Mouse (Mus musculus): ENCODE results near the gene Elf2. TPM values are rescaled to one million over a fixed set of nuclear protein-coding genes. Genes with fewer than 3 reads are reported as not detected.

Elf2 gene
- polyA plus RNA-seq, 1 experiment, result 28.1 TPM

GRCm38 (mm10) chr3:51249460-51249859, 91.0 kb downstream of the Elf2 start:
- Histone ChIP-seq H3K4me1 (ENCODE audit: control insufficient read depth, insufficient read depth, low read length) (no peaks in the 10 kb centered on the region), H3K36me3 (ENCODE audit: control insufficient read depth, insufficient read depth, low read length) (no peaks in the 10 kb centered on the region; the same call in 1 of the 2 replicates), H3K27ac (ENCODE audit: insufficient read depth, low read depth, low read length) (no peak overlapping the region), H3K27me3 (replicated peaks; ENCODE audit: control insufficient read depth, insufficient read depth, low read length) (no peaks in the 10 kb centered on the region), H3K4me3 (ENCODE audit: insufficient read depth, low read depth, low read length) (no peak overlapping the region)
- 77% methylated on average over 11 of the region's 11 CpGs for WGBS
- no peak for DNase-seq
- TF ChIP-seq CTCF (conservative IDR thresholded peaks at IDR 0.05; ENCODE audit: insufficient read depth, insufficient read length, low read depth, low read length), result no peak
- TF ChIP-seq POLR2A (IDR thresholded peaks at IDR 0.05; ENCODE audit: low read depth, low read length), result no peak

- no peak overlapping the region for H3K4me3 ChIP-seq (ENCODE audit: insufficient read depth, low read depth, low read length)
- no peak for DNase-seq
- TF ChIP-seq POLR2A (IDR thresholded peaks at IDR 0.05; ENCODE audit: low read depth, low read length), result no peak
- no peak for TF ChIP-seq CTCF (conservative IDR thresholded peaks at IDR 0.05; ENCODE audit: insufficient read depth, insufficient read length, low read depth, low read length)
- no peaks in the 10 kb centered on the region for H3K4me1 ChIP-seq (ENCODE audit: control insufficient read depth, insufficient read depth, low read length)
- 94% methylated on average over 6 of the region's 6 CpGs for WGBS
- H3K27ac ChIP-seq (ENCODE audit: insufficient read depth, low read depth, low read length), result no peak overlapping the region
- no peaks in the 10 kb centered on the region for H3K27me3 ChIP-seq (replicated peaks; ENCODE audit: control insufficient read depth, insufficient read depth, low read length)
- H3K36me3 ChIP-seq (ENCODE audit: control insufficient read depth, insufficient read depth, low read length), result no peaks in the 10 kb centered on the region; the same call in 1 of the 2 replicates
Measured at GRCm38 (mm10) chr3:51248600-51248999, 91.9 kb downstream of the Elf2 start.

GRCm38 (mm10) chr3:51247704-51248103, 92.8 kb downstream of the Elf2 start:
- Histone ChIP-seq H3K27me3 (replicated peaks; ENCODE audit: control insufficient read depth, insufficient read depth, low read length) (no peaks in the 10 kb centered on the region), H3K4me3 (ENCODE audit: insufficient read depth, low read depth, low read length) (no peak overlapping the region), H3K36me3 (ENCODE audit: control insufficient read depth, insufficient read depth, low read length) (no peaks in the 10 kb centered on the region; the same call in 1 of the 2 replicates), H3K27ac (ENCODE audit: insufficient read depth, low read depth, low read length) (no peak overlapping the region), H3K4me1 (ENCODE audit: control insufficient read depth, insufficient read depth, low read length) (no peaks in the 10 kb centered on the region)
- TF ChIP-seq CTCF (conservative IDR thresholded peaks at IDR 0.05; ENCODE audit: insufficient read depth, insufficient read length, low read depth, low read length) (no peak), POLR2A (IDR thresholded peaks at IDR 0.05; ENCODE audit: low read depth, low read length) (no peak)
- no peak for DNase-seq
- 75% methylated on average over 16 of the region's 16 CpGs for WGBS

- Histone ChIP-seq H3K4me3 (ENCODE audit: insufficient read depth, low read depth, low read length) (no peak overlapping the region), H3K36me3 (ENCODE audit: control insufficient read depth, insufficient read depth, low read length) (no peaks in the 10 kb centered on the region), H3K27me3 (replicated peaks; ENCODE audit: control insufficient read depth, insufficient read depth, low read length) (no peaks in the 10 kb centered on the region), H3K27ac (ENCODE audit: insufficient read depth, low read depth, low read length) (no peak overlapping the region), H3K4me1 (ENCODE audit: control insufficient read depth, insufficient read depth, low read length) (no peaks in the 10 kb centered on the region; the same call in 1 of the 2 replicates)
- 96% methylated on average over 3 of the region's 3 CpGs for WGBS
- no peak for TF ChIP-seq POLR2A (IDR thresholded peaks at IDR 0.05; ENCODE audit: low read depth, low read length)
- TF ChIP-seq CTCF (conservative IDR thresholded peaks at IDR 0.05; ENCODE audit: insufficient read depth, insufficient read length, low read depth, low read length), result no peak
- DNase-seq, result no peak
Measured at GRCm38 (mm10) chr3:51239541-51239940, 100.9 kb downstream of the Elf2 start.

- no peak for DNase-seq
- no peak overlapping the region for H3K27ac ChIP-seq (ENCODE audit: insufficient read depth, low read depth, low read length)
- H3K27me3 ChIP-seq (replicated peaks; ENCODE audit: control insufficient read depth, insufficient read depth, low read length), result no peaks in the 10 kb centered on the region
- 84% methylated on average over 7 of the region's 7 CpGs for WGBS
- TF ChIP-seq POLR2A (IDR thresholded peaks at IDR 0.05; ENCODE audit: low read depth, low read length) (no peak), CTCF (conservative IDR thresholded peaks at IDR 0.05; ENCODE audit: insufficient read depth, insufficient read length, low read depth, low read length) (no peak)
- peaks cover 9% of the 10 kb centered on the region; the same call in 1 of the 2 replicates for H3K4me1 ChIP-seq (ENCODE audit: control insufficient read depth, insufficient read depth, low read length)
- H3K4me3 ChIP-seq (ENCODE audit: insufficient read depth, low read depth, low read length), result no peak overlapping the region
- H3K36me3 ChIP-seq (ENCODE audit: control insufficient read depth, insufficient read depth, low read length), result no peaks in the 10 kb centered on the region
Measured at GRCm38 (mm10) chr3:51238515-51238914, 101.9 kb downstream of the Elf2 start.

GRCm38 (mm10) chr3:51234752-51235055, 105.8 kb downstream of the Elf2 start:
- WGBS, result 57% methylated on average over 5 of the region's 5 CpGs
- no peak for DNase-seq

GRCm38 (mm10) chr3:51233918-51234751, 106.3 kb downstream of the Elf2 start:
- Histone ChIP-seq H3K27ac (ENCODE audit: insufficient read depth, low read depth, low read length) (peak overlapping the region; percentile 48; the same call in 1 of the 2 replicates), H3K4me1 (ENCODE audit: control insufficient read depth, insufficient read depth, low read length) (peaks cover 17% of the 10 kb centered on the region; the same call in 1 of the 2 replicates), H3K4me3 (ENCODE audit: insufficient read depth, low read depth, low read length) (no peak overlapping the region), H3K36me3 (ENCODE audit: control insufficient read depth, insufficient read depth, low read length) (no peaks in the 10 kb centered on the region), H3K27me3 (replicated peaks; ENCODE audit: control insufficient read depth, insufficient read depth, low read length) (no peaks in the 10 kb centered on the region)
- TF ChIP-seq CTCF (conservative IDR thresholded peaks at IDR 0.05; ENCODE audit: insufficient read depth, insufficient read length, low read depth, low read length), result peak; percentile 99
- TF ChIP-seq POLR2A (IDR thresholded peaks at IDR 0.05; ENCODE audit: low read depth, low read length), result no peak
- 30% methylated on average over 13 of the region's 13 CpGs for WGBS
- DNase-seq, result peak; percentile 85

More at GRCm38 (mm10) chr3:51234752-51235055, 105.8 kb downstream of the Elf2 start:
- TF ChIP-seq CTCF (conservative IDR thresholded peaks at IDR 0.05; ENCODE audit: insufficient read depth, insufficient read length, low read depth, low read length), result no peak
- H3K27ac ChIP-seq (ENCODE audit: insufficient read depth, low read depth, low read length), result no peak overlapping the region
- H3K27me3 ChIP-seq (replicated peaks; ENCODE audit: control insufficient read depth, insufficient read depth, low read length), result no peaks in the 10 kb centered on the region
- peaks cover 17% of the 10 kb centered on the region; the same call in 1 of the 2 replicates for H3K4me1 ChIP-seq (ENCODE audit: control insufficient read depth, insufficient read depth, low read length)
- H3K4me3 ChIP-seq (ENCODE audit: insufficient read depth, low read depth, low read length), result no peak overlapping the region
- no peaks in the 10 kb centered on the region for H3K36me3 ChIP-seq (ENCODE audit: control insufficient read depth, insufficient read depth, low read length)
